Mouse (Mus musculus): ENCODE data around the gene Cyb5r1.

GRCm38 (mm10) chr1:134445418-134445817 lies 40.1 kb downstream of the Cyb5r1 start:
- TF ChIP-seq CTCF (conservative IDR thresholded peaks at IDR 0.05 in 1 of 2, IDR thresholded peaks at IDR 0.05 in 1 of 2; ENCODE audit: low read depth in 2 of 2, low read length in 2 of 2) = no peak
- no peak for TF ChIP-seq ZC3H11A (IDR thresholded peaks at IDR 0.05; ENCODE audit: low read depth, low read length)
